Mouse (Mus musculus) bone marrow, adult 2 months (tissue): Measurements from ENCODE around the gene Gm10229.

Source experiments
- CTCF ChIP-seq: fragments of 200-500 bp; IDR thresholded peaks from 2 replicates; pipeline ENCODE4 v1.5.1; 2011; ENCODE audit warnings: low read length, control low read depth; ENCODE audit not compliant: control insufficient read depth, insufficient read depth
- POLR2A ChIP-seq: fragments of 200-500 bp; IDR thresholded peaks from 2 replicates; pipeline ENCODE4 v1.6.1; 2011; ENCODE audit warnings: low read depth, mild to moderate bottlenecking, control low read depth, low read length, borderline replicate concordance; ENCODE audit not compliant: control insufficient read depth

DNA sequence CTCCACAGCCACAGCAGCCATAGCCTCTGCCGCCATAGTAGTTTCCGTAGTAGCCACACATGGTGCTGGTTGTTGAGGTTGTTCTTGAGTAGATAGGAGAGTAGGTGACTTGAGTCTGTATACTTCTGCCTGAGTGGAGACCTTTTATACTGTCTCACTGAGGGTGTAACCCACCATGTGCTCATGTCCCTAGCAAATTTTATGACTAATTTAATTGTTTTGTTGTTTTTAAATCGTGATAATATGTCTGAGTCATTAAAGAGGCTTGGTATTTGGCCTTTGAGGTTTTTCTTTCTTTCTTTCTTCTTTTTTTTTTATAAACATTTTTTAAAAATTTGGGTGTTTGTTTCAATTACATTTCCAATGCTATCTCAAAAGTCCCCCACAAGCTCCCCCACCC, 32.7 kb downstream of the Gm10229 start, which contains the start of gene Krtap6-5:
- TF ChIP-seq CTCF: no peak
- TF ChIP-seq POLR2A: no peak
